Mouse (Mus musculus) mature B cell (primary cell): Measurements from ENCODE around the gene Surf6.

Source experiments
- in situ Hi-C: fragments of 300-500 bp; cut with MboI; formaldehyde crosslinking; loops from 2 replicates; pipeline ENCODE4 v1.14.3; 2019

Surf6 gene

GRCm38 (mm10) chr2:26902467-26903220, at the start of gene Surf6:
Gene Surf6 (minus strand): TSS chr2:26902879.
- in situ Hi-C loops: loop anchor here (25.0 kb wide), 2 partner anchors 465 to 1340 kb away; partner anchors contain the start of genes Edf1, Mamdc4 and Sec16a

DNA sequence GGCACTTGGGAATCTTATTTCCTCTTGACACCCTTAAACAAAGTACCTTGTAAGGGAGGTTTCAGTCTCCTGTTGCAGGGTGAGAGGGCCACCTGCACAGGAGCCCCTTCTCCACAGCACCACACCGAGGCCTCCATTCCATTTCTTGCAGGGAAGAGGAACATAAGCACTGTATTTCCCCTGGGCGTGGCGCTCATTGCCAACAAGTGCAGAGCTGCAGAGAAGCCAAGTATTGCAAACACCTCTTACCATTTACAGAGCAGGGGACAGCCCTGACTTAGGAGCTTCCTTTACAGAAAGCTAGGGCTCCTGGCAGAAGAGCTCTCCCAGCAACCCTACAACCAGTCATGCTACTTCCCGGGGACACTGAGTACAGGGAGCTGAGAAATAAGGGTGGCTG, 49.5 kb upstream of the Surf6 start:
- in situ Hi-C loops: no loop called here

- in situ Hi-C loops: no loop called here
These were observed 48.7 kb upstream of the Surf6 start for GRCm38 (mm10) chr2:26951346-26951905.

DNA sequence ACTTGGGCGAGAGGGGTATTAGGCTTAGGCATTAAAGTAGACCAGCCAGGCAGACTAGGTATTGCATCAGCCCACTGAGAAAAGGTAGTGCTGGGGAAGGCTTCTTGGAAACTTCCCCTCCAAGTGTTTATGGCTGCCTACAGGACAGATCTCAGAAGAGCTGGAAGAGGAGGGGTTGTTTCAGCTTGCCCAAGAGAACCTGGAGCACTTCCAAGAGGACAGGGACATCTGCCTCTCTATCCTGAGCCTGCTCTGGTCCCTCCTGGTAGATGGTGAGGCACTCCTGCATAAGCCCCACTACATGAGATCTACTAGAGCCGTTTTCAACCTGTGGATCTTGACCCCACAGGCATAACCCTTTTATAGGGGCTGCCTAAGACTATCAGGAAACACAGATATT, 47.7 kb upstream of the Surf6 start:
- in situ Hi-C loops: no loop called here

DNA sequence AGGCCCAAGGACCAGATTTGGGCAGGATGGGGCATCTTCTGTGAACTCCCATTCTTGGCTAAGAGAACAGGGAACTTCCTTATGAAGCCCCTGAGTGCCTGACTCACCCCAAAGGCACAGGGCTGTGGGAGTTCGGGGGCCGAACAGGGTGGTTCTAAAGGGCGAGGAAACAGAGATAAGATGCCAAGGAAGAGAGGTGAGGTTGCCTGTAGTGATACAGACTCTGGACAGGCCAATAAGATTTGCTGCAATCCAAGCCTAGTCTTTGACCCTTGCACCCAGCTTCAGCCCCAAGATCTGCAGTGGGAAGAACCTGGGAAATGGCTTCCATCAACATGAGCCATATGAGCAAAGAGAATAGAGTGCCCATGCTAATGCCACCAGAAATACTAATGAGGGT, 40.6 kb upstream of the Surf6 start:
- in situ Hi-C loops: no loop called here

DNA sequence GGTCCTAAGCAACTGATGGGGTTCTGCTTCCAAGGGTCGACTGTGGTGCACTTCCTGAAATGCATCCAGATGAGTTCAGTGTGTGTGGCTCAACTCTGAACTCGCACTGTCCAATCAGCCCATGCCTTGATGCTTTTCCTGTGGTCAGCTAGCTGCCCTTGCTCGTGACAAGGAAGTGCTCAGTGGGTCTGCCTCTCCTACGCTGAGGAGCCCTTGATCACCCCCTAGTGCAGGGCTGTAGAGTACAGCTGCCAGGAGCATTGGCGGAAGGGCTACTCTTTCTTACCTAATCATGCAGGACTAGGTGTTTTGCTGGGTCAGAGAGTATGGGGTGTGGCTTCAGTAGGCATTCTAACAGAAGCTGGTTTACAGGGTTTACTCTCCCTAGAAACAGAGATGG, 38.9 kb upstream of the Surf6 start:
- in situ Hi-C loops: no loop called here

- in situ Hi-C loops: loop anchor here (10.0 kb wide), 1 partner anchor 98 kb away; no protein-coding TSS in a partner anchor
These were observed 33.7 kb upstream of the Surf6 start for GRCm38 (mm10) chr2:26936425-26936824.

DNA sequence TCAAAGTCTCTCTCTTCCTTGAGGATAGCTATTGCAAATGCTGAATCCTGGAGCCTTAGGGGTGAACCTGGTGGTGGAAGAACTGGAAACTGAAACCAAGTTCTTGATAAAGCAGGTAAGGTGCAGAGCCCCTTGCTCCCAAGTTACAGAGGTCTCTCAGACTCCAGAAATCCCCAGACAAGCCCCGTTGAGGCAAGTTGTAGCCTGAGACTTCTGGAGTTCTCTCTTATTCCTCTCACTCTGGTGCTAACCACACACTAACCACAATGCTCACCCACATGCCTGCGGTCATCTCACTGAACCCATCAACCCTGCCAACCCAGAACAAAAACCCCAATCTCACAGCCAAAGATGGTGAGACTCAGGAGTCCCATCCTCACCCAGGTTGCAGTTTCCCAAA, 32.6 kb upstream of the Surf6 start:
- in situ Hi-C loops: loop anchor here (10.0 kb wide), 1 partner anchor 100 kb away; no protein-coding TSS in a partner anchor

GRCm38 (mm10) chr2:26933304-26934055, 30.8 kb upstream of the Surf6 start, which contains the start of the genes Surf4 and Stkld1:
Gene Surf4 (minus strand): TSS chr2:26933928.
Gene Stkld1 (plus strand): TSS chr2:26934047.
- in situ Hi-C loops: loop anchor here (10.0 kb wide), 1 partner anchor 101 kb away; no protein-coding TSS in a partner anchor

- in situ Hi-C loops: loop anchor here (10.0 kb wide), 1 partner anchor 102 kb away; no protein-coding TSS in a partner anchor
These were observed 30.0 kb upstream of the Surf6 start for GRCm38 (mm10) chr2:26932473-26933303.

GRCm38 (mm10) chr2:26930390-26930789, 27.7 kb upstream of the Surf6 start:
- in situ Hi-C loops: loop anchor here (10.0 kb wide), 1 partner anchor 104 kb away; no protein-coding TSS in a partner anchor

DNA sequence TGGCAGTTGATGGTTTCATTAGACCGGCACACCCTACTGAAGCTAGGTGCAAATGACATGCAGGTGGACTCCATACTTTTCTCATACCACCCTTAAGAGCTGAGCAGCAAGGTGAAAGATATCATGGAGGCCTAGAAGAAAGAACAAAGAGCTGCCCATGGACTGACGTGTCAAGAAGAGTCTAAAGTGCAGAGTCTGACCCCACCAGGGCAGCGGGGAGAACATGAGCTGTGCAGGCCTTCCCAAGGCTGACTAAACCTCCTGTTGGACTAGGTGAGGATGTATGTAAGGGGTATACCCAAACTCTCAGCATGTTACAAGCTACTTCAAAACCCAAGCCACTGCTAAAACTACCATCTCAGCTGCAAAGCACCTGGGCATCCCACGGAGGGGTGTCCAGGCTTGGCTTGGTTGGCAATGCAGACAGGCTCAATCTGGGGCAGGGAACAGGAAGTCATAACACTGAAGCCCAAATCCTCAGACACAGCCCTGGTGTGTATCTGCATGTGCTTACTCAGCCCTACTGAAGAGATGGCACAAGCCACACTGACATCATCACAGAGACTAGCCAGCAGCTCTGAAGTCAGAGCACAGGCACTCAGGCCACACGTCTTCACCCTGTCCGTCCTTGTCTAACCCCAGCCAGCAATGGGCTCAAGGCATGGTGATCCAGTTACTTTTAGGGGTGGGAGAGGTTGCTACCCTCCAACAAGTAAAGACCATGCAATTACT, 25.2 kb upstream of the Surf6 start:
- in situ Hi-C loops: no loop called here

GRCm38 (mm10) chr2:26921784-26922183, 19.1 kb upstream of the Surf6 start:
- in situ Hi-C loops: loop anchor here (25.0 kb wide), 2 partner anchors 484 to 1359 kb away; partner anchors contain the start of genes Edf1, Mamdc4 and Sec16a

DNA sequence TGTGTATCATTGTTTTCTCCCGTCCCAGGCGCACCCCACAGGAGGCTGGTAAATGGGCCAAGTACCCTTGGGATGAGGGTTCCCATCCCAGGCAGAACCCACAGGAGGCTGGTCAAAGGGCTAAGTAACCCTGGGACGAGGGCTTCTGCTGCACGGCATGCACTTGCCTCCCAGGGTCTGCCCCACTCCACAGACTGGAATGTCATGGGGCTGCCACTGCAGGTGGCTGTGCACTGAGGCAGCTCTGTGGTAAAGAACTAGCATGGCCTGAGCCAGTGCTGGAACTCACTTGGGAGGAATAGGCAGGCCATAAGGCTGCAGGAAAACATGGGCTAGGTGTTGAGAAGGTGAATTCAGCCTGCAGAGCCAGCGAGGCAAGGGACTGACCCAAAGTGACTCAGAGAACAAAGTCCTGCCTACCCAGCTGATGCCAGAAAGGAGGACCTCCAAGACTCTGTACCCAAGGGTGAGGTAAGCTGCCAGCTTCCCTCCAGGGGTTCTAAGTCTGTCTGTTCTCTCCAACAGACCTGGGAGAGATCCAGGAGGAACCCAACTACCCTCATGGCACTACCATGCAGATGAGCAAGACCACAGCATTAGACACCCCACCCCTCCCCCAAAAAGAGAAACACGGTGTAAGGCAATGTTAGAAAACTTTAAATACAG, 17.6 kb upstream of the Surf6 start:
- in situ Hi-C loops: loop anchor here (25.0 kb wide), 2 partner anchors 483 to 1358 kb away; partner anchors contain the start of genes Edf1, Mamdc4 and Sec16a

GRCm38 (mm10) chr2:26919684-26920083, 17.0 kb upstream of the Surf6 start:
- in situ Hi-C loops: loop anchor here (25.0 kb wide), 2 partner anchors 482 to 1357 kb away; partner anchors contain the start of genes Edf1, Mamdc4 and Sec16a

DNA sequence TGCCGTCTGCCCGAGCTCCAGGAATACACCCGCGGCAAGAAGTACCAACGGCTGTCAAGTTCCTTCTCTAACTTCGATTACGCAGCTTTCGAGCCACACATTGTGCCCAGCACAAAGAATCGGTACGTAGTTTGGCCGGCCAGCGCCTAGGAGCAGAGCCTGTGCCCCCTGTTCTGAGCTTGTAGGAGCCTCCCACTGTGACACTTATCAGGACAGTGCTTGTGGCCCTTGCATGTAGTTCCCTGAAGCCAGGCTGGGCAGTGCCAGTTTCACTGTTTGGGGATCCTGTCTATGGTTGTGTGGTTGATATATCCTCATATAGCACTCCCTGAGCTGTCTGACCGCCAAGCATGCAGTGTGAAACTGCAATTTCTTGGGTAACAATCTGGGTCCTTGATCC, 14.1 kb upstream of the Surf6 start:
- in situ Hi-C loops: loop anchor here (25.0 kb wide), 2 partner anchors 479 to 1354 kb away; partner anchors contain the start of genes Edf1, Mamdc4 and Sec16a

GRCm38 (mm10) chr2:26915927-26916728, 13.4 kb upstream of the Surf6 start, which contains the start of the genes Surf2 and Surf1:
Gene Surf2 (plus strand): TSS chr2:26916367.
Gene Surf1 (minus strand): TSS chr2:26916530.
- in situ Hi-C loops: loop anchor here (25.0 kb wide), 2 partner anchors 479 to 1354 kb away; partner anchors contain the start of genes Edf1, Mamdc4 and Sec16a
